Mouse (Mus musculus) hindbrain, embryonic 11.5 days (tissue): ENCODE results near the gene Nfil3. TPM values are rescaled to one million over a fixed set of nuclear protein-coding genes. Genes with fewer than 3 reads are reported as not detected.

Source experiments
- ATAC-seq: fragments of 200-750 bp; cut with Nextera tagmentation; 2 replicates; pipeline ENCODE4 v1.8.0; 2017; ENCODE audit warnings: mild to moderate bottlenecking, moderate TSS enrichment, moderate library complexity; ENCODE audit not compliant: low FRiP score
- DNase-seq: peaks from one replicate; pipeline ENCODE4 v3.0.0-alpha.2; 2015; ENCODE audit warnings: low spot score
- H3K27ac ChIP-seq: fragments of 300-500 bp; sonication (generic); 2 replicates; pipeline ENCODE4 v1.5.1; 2014; ENCODE audit warnings: mild to moderate bottlenecking, low read depth, low read length
- H3K27me3 ChIP-seq: fragments of 300-500 bp; sonication (generic); 2 replicates; pipeline ENCODE4 v1.6.1; 2014; ENCODE audit warnings: mild to moderate bottlenecking, low read length, moderate library complexity, mixed read lengths; ENCODE audit not compliant: control insufficient read depth, insufficient read depth
- H3K36me3 ChIP-seq: fragments of 300-500 bp; sonication (generic); 2 replicates; pipeline ENCODE4 v1.6.1; 2014; ENCODE audit warnings: mild to moderate bottlenecking, low read length, moderate library complexity, mixed read lengths; ENCODE audit not compliant: control insufficient read depth, insufficient read depth
- H3K4me1 ChIP-seq: fragments of 300-500 bp; sonication (generic); replicated peaks from 2 replicates; pipeline ENCODE4 v1.6.1; 2014; ENCODE audit warnings: low read length, mixed read lengths; ENCODE audit not compliant: control insufficient read depth, insufficient read depth
- H3K4me2 ChIP-seq: fragments of 300-500 bp; sonication (generic); replicated peaks from 2 replicates; pipeline ENCODE4 v1.6.1; 2014; ENCODE audit warnings: mild to moderate bottlenecking, low read depth, low read length
- H3K4me3 ChIP-seq: fragments of 300-500 bp; sonication (generic); 2 replicates; pipeline ENCODE4 v1.5.1; 2014; ENCODE audit warnings: low read depth, low read length
- H3K9ac ChIP-seq: fragments of 300-500 bp; sonication (generic); 2 replicates; pipeline ENCODE4 v1.6.1; 2014; ENCODE audit warnings: low read depth, low read length
- H3K9me3 ChIP-seq: fragments of 300-500 bp; sonication (generic); 2 replicates; pipeline ENCODE4 v1.6.1; 2016; ENCODE audit warnings: low read length; ENCODE audit not compliant: control insufficient read depth
- WGBS: fragments of 180-500 bp; shearing (Covaris S2); extraction: QIAGEN DNeasy Blood & Tissue Kit; methylation state at CpG from one replicate; pipeline ENCODE4 v1.1.7; 2014; 5-methylcytosine and 5-hydroxymethylcytosine counted together
- polyA plus RNA-seq: library from polyadenylated mRNA; unstranded; fragments of >200 nt; fragmentation: Nextera tagmentation; extraction: Ambion mirVana; gene quantifications from 2 replicates; pipeline ENCODE4 v1.2.1, GENCODE M21; 2014

Nfil3 gene
- polyA plus RNA-seq, 1 experiment from 2014 or later: 30.0 TPM

DNA sequence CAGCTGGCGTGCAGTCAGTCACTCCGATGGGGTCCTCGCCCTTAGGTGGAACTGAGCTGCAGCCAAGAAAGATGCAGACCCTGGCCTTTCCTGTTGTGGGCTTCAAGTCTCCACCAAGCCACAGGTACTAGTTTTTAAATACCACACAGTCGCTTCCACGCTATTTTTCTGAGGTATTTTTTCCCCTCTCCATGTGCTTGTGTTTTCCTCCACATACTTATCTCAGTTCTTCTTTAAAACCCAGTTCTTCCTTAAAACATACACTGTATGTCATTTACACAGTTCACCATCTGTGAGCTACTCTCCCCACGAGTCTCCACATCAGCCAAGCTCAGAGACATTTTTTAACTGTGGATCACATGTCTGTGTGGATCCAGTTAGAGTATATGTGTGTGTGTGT is 10.0 kb downstream of the Nfil3 start:
- H3K27ac ChIP-seq: no peak overlapping the region
- no peaks in the 10 kb centered on the region for H3K27me3 ChIP-seq
- no peak overlapping the region for H3K4me3 ChIP-seq
- no peaks in the 10 kb centered on the region; the same call in 1 of the 2 replicates for H3K4me1 ChIP-seq
- WGBS: 91% methylated on average over 6 of the region's 6 CpGs
- peaks cover 12% of the 10 kb centered on the region; the same call in 1 of the 2 replicates for H3K36me3 ChIP-seq
- DNase-seq (no peak), ATAC-seq (no peak)
- H3K9ac ChIP-seq: no peak overlapping the region
- no peak overlapping the region for H3K4me2 ChIP-seq
- no peaks in the 10 kb centered on the region for H3K9me3 ChIP-seq

DNA sequence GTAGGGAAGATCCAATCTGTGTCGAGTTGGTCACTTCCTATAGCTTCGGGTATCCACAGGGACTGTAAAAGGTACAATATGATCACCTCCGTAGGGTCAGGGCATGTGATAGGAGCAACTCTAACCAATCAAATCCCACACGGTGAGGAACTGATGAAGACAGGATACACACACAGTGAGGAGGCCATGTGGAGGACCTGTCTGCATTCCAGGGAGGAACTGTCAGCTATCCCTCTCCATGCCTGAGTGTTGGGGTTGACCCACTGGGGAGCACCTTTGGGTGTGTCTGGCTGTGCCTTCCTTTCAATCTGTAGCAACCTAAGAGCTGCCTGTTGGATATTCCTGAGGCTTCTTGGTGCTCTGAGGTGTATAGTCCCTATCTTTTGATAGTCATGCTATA is 18.0 kb downstream of the Nfil3 start:
- Histone ChIP-seq H3K27me3 (no peaks in the 10 kb centered on the region), H3K27ac (no peak overlapping the region), H3K9ac (no peak overlapping the region), H3K9me3 (no peaks in the 10 kb centered on the region), H3K4me1 (no peaks in the 10 kb centered on the region), H3K4me2 (no peak overlapping the region), H3K36me3 (peaks cover 8% of the 10 kb centered on the region; the same call in 1 of the 2 replicates), H3K4me3 (no peak overlapping the region)
- no peak for ATAC-seq
- WGBS: 91% methylated on average over 4 of the region's 4 CpGs
- no peak for DNase-seq

DNA sequence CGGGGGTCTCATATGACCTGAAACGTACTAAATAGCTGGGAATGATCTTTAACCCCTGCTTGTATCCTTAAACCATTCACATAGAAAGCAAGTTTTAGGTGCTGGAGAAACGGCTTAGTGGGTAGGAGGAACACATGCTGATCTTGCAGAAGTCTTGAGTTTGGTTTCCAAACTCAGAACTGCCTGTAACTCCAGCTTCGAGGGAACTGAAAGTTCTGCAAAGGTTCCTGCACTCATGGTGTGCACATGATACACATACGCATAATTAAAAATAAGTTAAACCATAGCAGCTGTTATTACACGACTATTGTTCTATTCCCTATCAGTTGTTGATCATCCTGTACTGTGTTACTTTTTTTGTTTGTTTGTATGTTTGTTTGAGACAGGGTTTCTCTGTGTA is 18.5 kb downstream of the Nfil3 start:
- H3K9me3 ChIP-seq: no peaks in the 10 kb centered on the region
- 86% methylated on average over 6 of the region's 6 CpGs for WGBS
- H3K36me3 ChIP-seq: peaks cover 4% of the 10 kb centered on the region; the same call in 1 of the 2 replicates
- H3K9ac ChIP-seq: no peak overlapping the region
- ATAC-seq (no peak), DNase-seq (no peak)
- H3K4me1 ChIP-seq: no peaks in the 10 kb centered on the region
- H3K27ac ChIP-seq: no peak overlapping the region
- no peak overlapping the region for H3K4me2 ChIP-seq
- H3K27me3 ChIP-seq: no peaks in the 10 kb centered on the region
- no peak overlapping the region for H3K4me3 ChIP-seq

DNA sequence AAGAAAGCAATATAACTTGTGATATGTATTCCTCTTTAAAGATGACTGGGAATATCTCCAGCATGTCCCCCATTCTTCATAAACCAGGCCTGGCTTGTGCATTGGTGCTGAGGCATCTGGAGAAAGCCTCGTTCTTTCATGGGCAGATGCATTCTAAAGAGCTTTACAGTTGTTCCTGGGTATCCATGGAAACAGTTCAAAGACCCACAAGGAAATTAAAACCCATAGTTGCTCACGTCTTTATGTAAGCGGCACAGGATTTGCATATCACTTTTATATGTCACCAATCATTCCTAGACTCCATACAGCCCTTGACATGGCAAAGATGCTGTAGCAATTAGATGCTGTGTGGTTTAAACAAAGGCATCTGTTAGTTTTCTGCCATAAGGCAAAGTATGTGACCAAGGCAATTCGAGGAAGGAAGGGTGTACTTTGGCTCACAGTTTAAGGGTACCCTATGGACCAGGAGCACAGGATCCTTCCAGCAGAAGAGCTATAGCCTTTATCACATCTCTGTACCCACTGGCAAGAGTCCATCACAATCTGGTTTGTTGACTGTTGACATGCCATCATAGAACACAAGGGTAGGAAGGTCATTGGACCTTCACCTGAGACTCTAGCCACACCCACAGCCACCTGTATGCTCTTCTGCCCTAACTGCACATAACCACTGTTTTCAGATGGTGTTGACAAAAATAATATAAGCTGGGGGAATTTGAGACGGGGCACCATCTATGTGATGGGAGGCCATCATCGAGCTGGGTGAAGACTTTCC is 26.9 kb downstream of the Nfil3 start:
- DNase-seq: no peak

DNA sequence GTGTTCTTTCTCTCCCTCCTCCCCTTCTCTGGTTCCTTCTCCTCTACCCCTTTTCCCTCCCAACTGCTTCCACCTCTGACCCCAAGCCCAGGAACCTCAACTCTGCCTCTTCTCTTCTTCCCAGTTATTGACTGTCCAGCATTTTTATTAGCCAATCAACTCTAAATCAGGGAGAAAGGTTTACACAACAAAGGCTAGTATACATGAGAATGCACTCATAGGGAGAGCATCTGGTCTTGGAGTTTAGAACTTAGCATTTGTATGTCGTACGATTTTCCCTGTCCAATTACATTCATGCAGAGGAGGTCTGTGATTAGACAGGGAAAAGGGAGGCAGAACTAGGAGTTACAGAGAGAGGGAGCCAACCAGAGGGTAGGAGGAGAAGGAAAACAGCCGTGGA is 31.7 kb downstream of the Nfil3 start:
- Histone ChIP-seq H3K9me3 (no peaks in the 10 kb centered on the region), H3K9ac (no peak overlapping the region), H3K4me1 (no peaks in the 10 kb centered on the region), H3K27ac (no peak overlapping the region), H3K4me3 (no peak overlapping the region), H3K36me3 (no peaks in the 10 kb centered on the region), H3K27me3 (no peaks in the 10 kb centered on the region), H3K4me2 (no peak overlapping the region)
- DNase-seq: no peak
- no peak for ATAC-seq
- WGBS: 89% methylated on average over 3 of the region's 3 CpGs

More for the DNA sequence above, 26.9 kb downstream of the Nfil3 start:
- no peak for ATAC-seq
- no peaks in the 10 kb centered on the region for H3K4me1 ChIP-seq
- no peaks in the 10 kb centered on the region for H3K9me3 ChIP-seq
- H3K27ac ChIP-seq: no peak overlapping the region
- H3K36me3 ChIP-seq: no peaks in the 10 kb centered on the region
- no peaks in the 10 kb centered on the region for H3K27me3 ChIP-seq
- no peak overlapping the region for H3K4me2 ChIP-seq
- 73% methylated on average over 6 of the region's 6 CpGs for WGBS
- H3K4me3 ChIP-seq: no peak overlapping the region
- H3K9ac ChIP-seq: no peak overlapping the region

DNA sequence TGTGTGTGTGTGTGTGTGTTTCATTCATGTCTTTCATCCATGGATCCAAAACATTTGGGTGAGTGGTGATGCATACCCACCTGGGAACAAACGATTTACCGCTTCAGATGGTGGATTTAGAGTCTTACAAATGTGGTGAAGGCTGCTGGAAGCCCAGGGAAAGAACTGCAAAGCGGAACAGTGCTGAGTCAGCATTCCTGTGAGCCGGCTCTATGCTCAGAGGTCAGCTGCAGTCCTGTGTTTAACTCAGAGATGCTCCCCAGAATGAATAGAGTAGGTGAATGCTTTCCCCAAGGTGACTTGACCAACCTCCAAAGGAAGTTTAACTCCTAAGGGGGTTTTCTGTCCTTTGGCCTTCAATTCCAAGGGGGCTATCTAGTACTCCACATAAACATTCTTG is 33.3 kb downstream of the Nfil3 start:
- Histone ChIP-seq H3K36me3 (no peaks in the 10 kb centered on the region), H3K27ac (no peak overlapping the region), H3K4me1 (no peaks in the 10 kb centered on the region; the same call in 1 of the 2 replicates), H3K4me2 (no peak overlapping the region), H3K9ac (no peak overlapping the region), H3K9me3 (no peaks in the 10 kb centered on the region), H3K4me3 (no peak overlapping the region), H3K27me3 (no peaks in the 10 kb centered on the region)
- 71% methylated on average over 4 of the region's 4 CpGs for WGBS
- ATAC-seq (no peak), DNase-seq (no peak)

DNA sequence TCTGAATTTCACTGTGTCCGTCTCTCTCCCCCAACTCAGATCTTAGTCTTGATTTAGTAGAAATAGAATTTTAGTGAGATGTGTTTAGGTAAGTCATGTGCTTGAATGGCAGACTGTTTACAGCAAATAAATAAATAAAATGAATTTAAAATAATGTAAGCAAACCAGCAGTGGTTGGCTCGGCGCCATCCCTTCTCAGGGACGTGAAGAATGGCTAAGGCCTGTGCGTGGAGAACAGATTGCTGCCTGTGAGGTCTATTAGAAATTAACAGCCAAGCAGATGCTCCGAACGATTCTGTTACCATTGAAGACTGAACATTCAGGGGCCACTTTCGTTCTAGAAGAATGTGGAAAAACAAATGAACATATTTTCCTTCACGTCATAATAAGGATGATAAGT is 35.1 kb downstream of the Nfil3 start:
- DNase-seq (no peak), ATAC-seq (no peak)
- Histone ChIP-seq H3K9ac (no peak overlapping the region), H3K36me3 (no peaks in the 10 kb centered on the region), H3K9me3 (no peaks in the 10 kb centered on the region), H3K4me1 (no peaks in the 10 kb centered on the region; the same call in 1 of the 2 replicates), H3K4me3 (no peak overlapping the region), H3K27me3 (no peaks in the 10 kb centered on the region), H3K4me2 (no peak overlapping the region), H3K27ac (no peak overlapping the region)
- 89% methylated on average over 9 of the region's 9 CpGs for WGBS

DNA sequence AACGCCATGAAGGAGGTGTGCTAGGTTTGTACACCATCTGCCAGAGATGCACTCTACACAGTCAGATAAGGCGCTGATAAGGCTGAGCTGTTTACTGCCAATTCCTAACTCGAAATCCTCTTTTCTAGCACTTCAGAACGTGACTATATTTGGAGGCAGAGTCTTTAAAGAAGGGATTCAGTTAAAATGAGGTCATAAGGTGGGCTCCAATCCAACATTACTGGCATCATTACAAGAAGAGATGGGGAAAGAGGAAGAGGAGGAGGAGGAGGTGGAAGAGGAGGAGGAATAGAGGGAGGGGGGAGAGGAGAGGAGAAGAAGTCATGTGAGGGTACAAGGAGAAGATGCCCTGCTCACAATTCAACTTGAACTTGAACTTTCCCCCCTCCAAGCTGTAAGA is 36.8 kb downstream of the Nfil3 start:
- H3K4me2 ChIP-seq: no peak overlapping the region
- no peak overlapping the region for H3K27ac ChIP-seq
- no peaks in the 10 kb centered on the region for H3K36me3 ChIP-seq
- H3K9ac ChIP-seq: no peak overlapping the region
- H3K27me3 ChIP-seq: no peaks in the 10 kb centered on the region
- no peak overlapping the region for H3K4me3 ChIP-seq
- no peaks in the 10 kb centered on the region for H3K9me3 ChIP-seq
- H3K4me1 ChIP-seq: no peaks in the 10 kb centered on the region; the same call in 1 of the 2 replicates
- DNase-seq: no peak
- WGBS: 74% methylated on average over 4 of the region's 4 CpGs
- no peak for ATAC-seq

DNA sequence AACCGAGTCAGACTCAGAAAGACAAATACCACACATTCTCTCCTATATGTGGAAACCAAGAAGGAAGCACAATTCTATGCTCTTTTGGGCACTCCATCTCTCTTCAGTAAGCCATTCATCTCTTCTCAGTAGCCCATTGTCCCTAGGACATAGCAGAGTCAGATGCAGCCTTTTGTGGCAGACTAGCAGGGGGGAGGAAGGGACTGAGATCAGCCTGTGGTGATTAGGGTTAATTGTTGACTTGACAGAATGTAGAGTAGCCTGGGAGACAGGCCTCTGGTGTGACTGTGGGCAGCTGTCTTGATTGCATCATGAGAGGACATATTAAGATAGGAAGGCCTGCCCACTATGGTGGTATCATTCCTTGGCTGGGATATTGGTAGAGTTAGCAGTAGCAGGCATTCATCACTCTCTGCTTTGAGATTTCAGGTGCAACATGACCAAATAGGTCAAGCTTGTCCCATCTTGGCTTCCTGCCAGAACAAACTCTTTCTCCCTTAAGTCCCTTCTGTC is 37.9 kb downstream of the Nfil3 start:
- peak; percentile 2 for DNase-seq
- H3K4me2 ChIP-seq: no peak overlapping the region
- H3K4me1 ChIP-seq: no peaks in the 10 kb centered on the region; the same call in 1 of the 2 replicates
- H3K9ac ChIP-seq: no peak overlapping the region
- H3K36me3 ChIP-seq: no peaks in the 10 kb centered on the region
- ATAC-seq: no peak
- no peaks in the 10 kb centered on the region for H3K9me3 ChIP-seq
- H3K27ac ChIP-seq: no peak overlapping the region
- WGBS: 57% methylated on average over 1 of the region's 1 CpGs
- H3K27me3 ChIP-seq: no peaks in the 10 kb centered on the region
- H3K4me3 ChIP-seq: no peak overlapping the region
